Mouse (Mus musculus) limb, embryonic 14.5 days (tissue): Measurements from ENCODE around the gene Thoc3. TPM values are rescaled to one million over a fixed set of nuclear protein-coding genes. Genes with fewer than 3 reads are reported as not detected.

Experiments used
- ATAC-seq: fragments of 200-750 bp; cut with Nextera tagmentation; 2 replicates; pipeline ENCODE4 v1.8.0; 2017; ENCODE audit warnings: low read depth, moderate number of reproducible peaks, moderate TSS enrichment; ENCODE audit not compliant: low FRiP score
- DNase-seq: peaks from one replicate; pipeline ENCODE4 v3.0.0-alpha.2; 2015; ENCODE audit warnings: low spot score
- H3K27ac ChIP-seq: fragments of 300-500 bp; sonication (generic); replicated peaks from 2 replicates; pipeline ENCODE4 v1.5.1; 2014; ENCODE audit warnings: low read depth, mild to moderate bottlenecking, low read length, moderate library complexity, mixed read lengths
- H3K27me3 ChIP-seq: fragments of 300-500 bp; sonication (generic); 2 replicates; pipeline ENCODE4 v1.6.1; 2014; ENCODE audit warnings: low read length, mixed read lengths; ENCODE audit not compliant: control insufficient read depth, insufficient read depth
- H3K36me3 ChIP-seq: fragments of 300-500 bp; sonication (generic); 2 replicates; pipeline ENCODE4 v1.6.1; 2014; ENCODE audit warnings: mild to moderate bottlenecking, low read length, moderate library complexity, mixed read lengths; ENCODE audit not compliant: control insufficient read depth, insufficient read depth
- H3K4me1 ChIP-seq: fragments of 300-500 bp; sonication (generic); 2 replicates; pipeline ENCODE4 v1.6.1; 2014; ENCODE audit warnings: antibody characterized with exemption, low read length, mixed read lengths; ENCODE audit not compliant: control insufficient read depth, insufficient read depth
- H3K4me2 ChIP-seq: fragments of 300-500 bp; sonication (generic); replicated peaks from 2 replicates; pipeline ENCODE4 v1.6.1; 2014; ENCODE audit warnings: low read depth, mild to moderate bottlenecking, low read length, moderate library complexity; ENCODE audit not compliant: severe bottlenecking
- H3K4me3 ChIP-seq: fragments of 300-500 bp; sonication (generic); replicated peaks from 2 replicates; pipeline ENCODE4 v1.5.1; 2014; ENCODE audit warnings: low read length
- H3K9ac ChIP-seq: fragments of 300-500 bp; sonication (generic); 2 replicates; pipeline ENCODE4 v1.6.1; 2014; ENCODE audit warnings: mild to moderate bottlenecking, low read depth, low read length, moderate library complexity; ENCODE audit not compliant: severe bottlenecking
- H3K9me3 ChIP-seq: fragments of 300-500 bp; sonication (generic); 2 replicates; pipeline ENCODE4 v1.6.1; 2016; ENCODE audit warnings: low read length; ENCODE audit not compliant: control insufficient read depth
- POLR2A ChIP-seq: fragments of 200-500 bp; IDR thresholded peaks from 2 replicates; pipeline ENCODE4 v1.8.0; 2012; ENCODE audit warnings: inconsistent platforms, mild to moderate bottlenecking, moderate library complexity, borderline replicate concordance; ENCODE audit not compliant: insufficient read depth, insufficient read length; ENCODE audit errors: extremely low read depth
- WGBS: fragments of 180-500 bp; shearing (Covaris S2); extraction: QIAGEN DNeasy Blood & Tissue Kit; methylation state at CpG from one replicate; pipeline ENCODE4 v1.1.7; 2014; 5-methylcytosine and 5-hydroxymethylcytosine counted together
- polyA plus RNA-seq, 2 experiments: library from polyadenylated mRNA; depleted of rRNA in 1 of 2; stranded (reverse) in 1 of 2; unstranded in 1 of 2; fragments of >200 nt; fragmentation: Nextera tagmentation in 1 of 2; extraction: Ambion mirVana in 1 of 2; gene quantifications; 2 replicates each; pipeline versions ENCODE4 v1.2.1 to v1.2.3; 2012 to 2014

Gene Thoc3
- polyA plus RNA-seq, 2 experiments: 48.9 to 122 TPM

DNA sequence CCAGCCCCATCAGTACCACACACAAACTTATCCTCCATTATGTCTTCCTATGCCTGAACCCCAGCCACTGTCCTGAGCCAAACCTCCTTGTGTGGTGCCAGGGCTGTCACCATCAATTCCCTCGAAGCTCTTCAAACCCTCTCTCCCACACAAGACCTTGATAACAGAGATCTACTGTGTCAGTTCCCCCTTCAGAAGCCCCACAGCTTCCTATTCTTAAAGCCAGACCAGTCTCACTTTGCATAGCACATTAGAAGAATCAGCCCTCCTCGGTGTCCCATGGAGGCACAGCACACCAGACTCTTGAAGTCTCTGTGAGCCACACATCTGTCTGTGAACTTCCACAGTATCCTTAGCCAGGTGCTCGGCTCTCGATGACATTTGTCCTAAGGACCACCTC lies 55.9 kb downstream of the Thoc3 start:
- H3K27ac ChIP-seq: no peak overlapping the region
- H3K27me3 ChIP-seq: no peaks in the 10 kb centered on the region
- no peaks in the 10 kb centered on the region for H3K36me3 ChIP-seq
- H3K9ac ChIP-seq: no peak overlapping the region
- H3K4me2 ChIP-seq: no peak overlapping the region
- no peak for TF ChIP-seq POLR2A
- DNase-seq (no peak), ATAC-seq (no peak)
- 74% methylated on average over 4 of the region's 4 CpGs for WGBS
- 0 out of 2 replicates have a peak, but pooled peaks cover 3% of the 10 kb centered on the region for H3K4me1 ChIP-seq
- H3K4me3 ChIP-seq: no peak overlapping the region
- no peaks in the 10 kb centered on the region for H3K9me3 ChIP-seq

DNA sequence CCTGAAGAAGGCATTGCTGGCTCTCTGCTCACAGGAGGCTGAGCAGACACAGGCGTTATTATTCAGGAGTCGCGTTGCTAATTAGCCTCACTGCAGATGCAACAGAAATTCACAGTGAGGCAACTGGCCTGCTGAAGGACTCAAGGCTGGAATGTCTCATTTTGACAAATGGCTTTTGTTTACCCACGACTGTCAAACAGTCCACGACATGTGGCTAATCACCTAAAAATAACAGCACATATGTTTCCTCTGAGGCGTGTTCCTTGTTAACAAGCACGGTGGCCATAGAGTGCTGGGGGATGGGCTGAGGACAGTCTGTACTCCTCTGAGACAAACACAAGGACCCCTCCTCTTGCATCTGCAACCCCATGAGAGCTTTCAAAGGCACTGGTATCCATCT lies 56.4 kb downstream of the Thoc3 start:
- TF ChIP-seq POLR2A: no peak
- no peaks in the 10 kb centered on the region for H3K9me3 ChIP-seq
- no peak overlapping the region for H3K9ac ChIP-seq
- WGBS: 13% methylated on average over 7 of the region's 7 CpGs
- no peak overlapping the region for H3K4me3 ChIP-seq
- DNase-seq: no peak
- ATAC-seq: no peak
- H3K4me2 ChIP-seq: no peak overlapping the region
- H3K36me3 ChIP-seq: no peaks in the 10 kb centered on the region
- no peaks in the 10 kb centered on the region for H3K27me3 ChIP-seq
- H3K27ac ChIP-seq: no peak overlapping the region
- 0 out of 2 replicates have a peak, but pooled peaks cover 3% of the 10 kb centered on the region for H3K4me1 ChIP-seq

DNA sequence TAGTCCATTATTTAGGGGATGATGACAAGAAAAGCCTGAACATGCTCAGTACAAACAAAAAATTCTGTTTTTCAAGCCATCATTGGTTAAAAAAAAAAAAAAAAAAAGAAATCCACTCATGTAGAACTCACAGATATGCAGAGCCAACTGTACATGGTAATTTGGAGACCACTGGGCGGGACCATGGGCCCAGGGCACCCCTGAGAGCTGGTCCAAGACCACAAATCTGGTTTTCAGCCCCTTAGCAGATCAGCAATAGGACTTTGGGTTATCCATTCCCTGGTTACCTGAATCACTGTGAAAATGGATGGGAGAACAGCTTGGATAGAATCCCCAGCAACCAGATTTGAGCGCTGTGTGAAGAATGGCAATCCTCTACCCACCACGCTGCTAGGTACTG lies 57.0 kb downstream of the Thoc3 start:
- Histone ChIP-seq H3K27me3 (no peaks in the 10 kb centered on the region), H3K9me3 (no peaks in the 10 kb centered on the region), H3K36me3 (no peaks in the 10 kb centered on the region), H3K9ac (no peak overlapping the region), H3K4me2 (no peak overlapping the region), H3K27ac (no peak overlapping the region), H3K4me1 (0 out of 2 replicates have a peak, but pooled peaks cover 3% of the 10 kb centered on the region), H3K4me3 (no peak overlapping the region)
- WGBS: 84% methylated on average over 3 of the region's 3 CpGs
- TF ChIP-seq POLR2A: no peak
- ATAC-seq (no peak), DNase-seq (no peak)

Other genes starting within 250 kb of the Thoc3 start
- 10.8 and 10.9 TPM in 2 replicates for gene Cplx2, start 97.5 kb downstream of the Thoc3 start, polyA plus RNA-seq (2012; rRNA removed)
- 5.5 and 7.1 TPM in 2 replicates for gene Cplx2, start 97.5 kb downstream of the Thoc3 start, polyA plus RNA-seq (2014; fragmentation: Nextera tagmentation; extraction: Ambion mirVana)
- gene Simc1, start 34.9 kb upstream of the Thoc3 start, polyA plus RNA-seq (2012; rRNA removed): 21.0 and 25.0 TPM in 2 replicates
- gene Simc1, start 34.9 kb upstream of the Thoc3 start, polyA plus RNA-seq (2014; fragmentation: Nextera tagmentation; extraction: Ambion mirVana): 13.8 and 14.8 TPM in 2 replicates
- gene 4833439L19Rik, start 96.6 kb upstream of the Thoc3 start, polyA plus RNA-seq (2012; rRNA removed): 84.6 and 93.8 TPM in 2 replicates
- gene 4833439L19Rik, start 96.6 kb upstream of the Thoc3 start, polyA plus RNA-seq (2014; fragmentation: Nextera tagmentation; extraction: Ambion mirVana): 125 and 139 TPM in 2 replicates
- gene Arl10, start 106.2 kb upstream of the Thoc3 start, polyA plus RNA-seq (2012; rRNA removed): 33.4 and 36.7 TPM in 2 replicates
- 22.1 and 27.4 TPM in 2 replicates for gene Arl10, start 106.2 kb upstream of the Thoc3 start, polyA plus RNA-seq (2014; fragmentation: Nextera tagmentation; extraction: Ambion mirVana)
- gene Nop16, start 121.2 kb upstream of the Thoc3 start, polyA plus RNA-seq (2012; rRNA removed): 38.6 and 61.9 TPM in 2 replicates
- gene Nop16, start 121.2 kb upstream of the Thoc3 start, polyA plus RNA-seq (2014; fragmentation: Nextera tagmentation; extraction: Ambion mirVana): 53.5 and 53.7 TPM in 2 replicates
- gene Higd2a, start 121.4 kb upstream of the Thoc3 start, polyA plus RNA-seq (2012; rRNA removed): 116 and 135 TPM in 2 replicates
- gene Higd2a, start 121.4 kb upstream of the Thoc3 start, polyA plus RNA-seq (2014; fragmentation: Nextera tagmentation; extraction: Ambion mirVana): 174 and 188 TPM in 2 replicates
- 23.7 and 26.5 TPM in 2 replicates for gene Cltb, start 142.5 kb upstream of the Thoc3 start, polyA plus RNA-seq (2012; rRNA removed)
- gene Cltb, start 142.5 kb upstream of the Thoc3 start, polyA plus RNA-seq (2014; fragmentation: Nextera tagmentation; extraction: Ambion mirVana): 44.2 and 45.5 TPM in 2 replicates
- gene Faf2, start 152.9 kb upstream of the Thoc3 start, polyA plus RNA-seq (2012; rRNA removed): 50.1 and 55.7 TPM in 2 replicates
- gene Faf2, start 152.9 kb upstream of the Thoc3 start, polyA plus RNA-seq (2014; fragmentation: Nextera tagmentation; extraction: Ambion mirVana): 99.2 and 105 TPM in 2 replicates
- 118 and 194 TPM in 2 replicates for gene Rnf44, start 225.1 kb upstream of the Thoc3 start, polyA plus RNA-seq (2012; rRNA removed)
- 70.1 and 74.3 TPM in 2 replicates for gene Rnf44, start 225.1 kb upstream of the Thoc3 start, polyA plus RNA-seq (2014; fragmentation: Nextera tagmentation; extraction: Ambion mirVana)
- 0.06 and 0.08 TPM in 2 replicates for gene Cdhr2, start 232.6 kb upstream of the Thoc3 start, polyA plus RNA-seq (2012; rRNA removed)
- 0.06 TPM in 1 of 2 replicates, not detected in the other for gene Cdhr2, start 232.6 kb upstream of the Thoc3 start, polyA plus RNA-seq (2014; fragmentation: Nextera tagmentation; extraction: Ambion mirVana)